Mouse (Mus musculus): ENCODE measurements around the gene Ndufab1.

Gene Ndufab1

DNA sequence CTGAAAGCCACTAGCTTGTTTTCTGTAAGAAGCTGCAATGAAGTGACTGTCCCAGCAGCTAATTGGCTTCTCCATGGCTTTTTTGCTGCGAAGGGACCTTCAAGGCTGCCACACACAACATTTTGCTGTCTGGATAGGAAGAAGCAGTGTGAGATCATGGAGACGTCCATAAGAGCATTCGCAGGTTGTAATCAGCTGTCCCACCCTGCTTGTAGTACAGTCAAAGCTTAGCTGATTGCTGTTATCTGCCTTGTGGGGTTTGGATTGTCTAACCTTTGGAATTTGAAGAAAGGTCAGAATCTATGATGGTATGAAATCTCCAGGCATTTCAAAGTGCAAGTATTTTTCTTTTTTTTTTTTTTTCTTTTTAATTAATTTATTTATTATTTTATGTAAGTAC is 27.3 kb downstream of the Ndufab1 start:
- intact Hi-C loops (cut with DNase I) = no loop called here

DNA sequence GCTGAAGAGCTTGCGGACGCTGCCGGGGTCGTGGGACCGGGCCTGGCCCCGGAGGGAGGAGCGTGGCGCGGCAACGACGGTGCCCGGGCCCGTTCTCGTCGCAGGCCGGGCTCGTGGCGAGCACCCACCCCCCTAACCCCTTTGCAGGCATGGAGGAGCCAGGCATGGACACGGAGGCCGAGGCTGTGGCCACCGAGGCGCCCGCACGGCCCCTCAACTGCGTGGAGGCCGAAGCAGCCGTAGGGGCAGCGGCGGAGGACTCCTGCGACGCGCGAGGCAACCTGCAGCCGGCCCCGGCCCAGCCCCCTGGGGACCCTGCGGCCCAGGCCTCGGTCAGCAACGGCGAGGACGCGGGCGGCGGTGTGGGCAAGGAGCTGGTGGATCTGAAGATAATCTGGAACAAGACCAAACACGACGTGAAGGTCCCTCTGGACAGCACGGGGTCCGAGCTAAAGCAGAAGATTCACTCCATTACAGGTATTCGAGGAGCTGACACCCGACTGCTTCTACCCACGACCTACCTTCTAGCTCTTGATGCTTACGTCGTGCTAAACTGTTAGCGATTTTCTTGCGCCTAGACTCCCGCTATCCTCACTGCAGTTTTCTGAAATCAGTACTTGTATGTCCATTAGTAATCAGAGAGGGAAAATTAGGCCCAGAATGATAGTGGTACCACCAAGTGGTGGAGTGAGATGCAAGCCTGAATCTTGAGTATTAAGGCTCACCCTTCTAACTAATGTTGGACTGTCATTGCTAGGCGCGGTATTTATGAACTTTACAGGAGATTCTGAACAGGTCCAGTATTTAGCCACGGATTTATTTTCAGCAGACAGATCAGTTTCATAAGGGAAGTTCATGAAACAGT is 33.9 kb downstream of the Ndufab1 start:
- intact Hi-C loops (cut with DNase I) = loop anchor here (2.0 kb wide), 1 partner anchor 55 kb away; no protein-coding TSS in a partner anchor

GRCm38 (mm10) chr7:122066945-122067516 is 34.7 kb downstream of the Ndufab1 start, which contains the start of the genes Ubfd1 and Ears2:
Gene Ubfd1, plus strand, starts transcription at chr7:122067175.
Gene Ears2, minus strand, starts transcription at chr7:122067263.
- intact Hi-C loops (cut with DNase I) = loop anchor here (2.0 kb wide), 1 partner anchor 54 kb away; no protein-coding TSS in a partner anchor

DNA sequence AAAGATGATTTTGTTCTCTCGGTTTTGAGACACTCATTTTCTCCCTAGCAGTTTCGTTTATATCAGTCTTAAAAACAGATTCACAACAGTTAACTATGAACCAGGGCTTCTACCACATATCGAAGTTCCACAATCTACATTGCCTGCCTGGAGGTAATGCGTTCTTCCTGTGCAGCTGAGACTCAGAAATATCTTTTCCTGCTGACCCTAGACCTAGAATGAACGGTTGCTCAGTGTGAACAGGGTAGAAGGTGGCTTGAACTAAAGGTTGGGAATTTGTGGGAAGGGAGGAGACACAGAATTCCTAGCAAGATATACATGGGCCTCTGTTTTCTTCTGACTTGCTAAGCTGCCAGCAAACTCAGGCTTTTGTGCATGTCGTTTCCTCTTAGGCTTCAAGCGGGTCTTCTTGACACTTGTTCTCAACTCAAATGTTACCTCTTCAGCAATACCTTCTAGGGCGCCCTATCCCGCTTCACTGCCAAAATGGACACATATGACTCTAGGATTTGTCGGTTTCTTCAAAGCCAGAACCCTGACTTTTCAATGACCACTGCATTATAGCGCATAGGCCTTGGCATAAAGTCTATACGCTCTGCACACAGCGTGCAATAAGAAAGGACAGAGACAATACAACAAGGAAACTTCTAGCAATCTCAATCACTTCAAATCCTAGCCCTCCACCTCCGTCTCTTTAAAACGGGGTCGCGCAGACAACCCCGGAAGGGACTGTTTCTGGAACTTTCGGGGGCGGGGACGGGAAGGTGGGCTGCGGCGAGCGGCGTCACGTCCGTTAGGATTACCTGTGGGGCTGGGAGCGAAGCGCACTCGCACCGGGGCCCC is 35.4 kb downstream of the Ndufab1 start:
- intact Hi-C loops (cut with DNase I) = loop anchor here (2.0 kb wide), 1 partner anchor 54 kb away; no protein-coding TSS in a partner anchor

- intact Hi-C loops (cut with DNase I) = loop anchor here (2.0 kb wide), 1 partner anchor 53 kb away; no protein-coding TSS in a partner anchor
Measured at GRCm38 (mm10) chr7:122065656-122066055, 36.0 kb downstream of the Ndufab1 start.

DNA sequence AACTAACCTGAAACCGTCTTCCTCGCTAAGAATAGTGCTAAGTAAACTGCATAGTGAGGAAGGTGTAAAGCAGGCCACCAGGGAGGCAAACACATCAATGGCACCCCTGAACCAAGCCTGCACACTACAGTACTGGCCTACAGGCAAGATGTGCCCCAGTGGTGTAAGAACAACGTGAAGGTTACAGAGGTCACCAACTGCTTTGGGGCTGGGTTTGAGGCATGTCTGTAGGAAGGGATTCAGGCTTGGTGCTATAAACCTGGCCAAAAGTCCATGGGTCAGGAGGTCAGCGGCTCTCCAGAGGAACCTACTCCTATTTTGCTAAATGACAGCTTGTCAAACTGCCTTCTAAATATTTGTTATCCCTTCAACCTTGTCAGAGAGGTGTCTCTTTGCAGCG is 45.1 kb downstream of the Ndufab1 start:
- intact Hi-C loops (cut with DNase I) = no loop called here

- intact Hi-C loops (cut with DNase I) = no loop called here
Measured at GRCm38 (mm10) chr7:122050834-122051233, 50.9 kb downstream of the Ndufab1 start.

GRCm38 (mm10) chr7:122048191-122048590 is 53.5 kb downstream of the Ndufab1 start:
- intact Hi-C loops (cut with DNase I) = no loop called here

DNA sequence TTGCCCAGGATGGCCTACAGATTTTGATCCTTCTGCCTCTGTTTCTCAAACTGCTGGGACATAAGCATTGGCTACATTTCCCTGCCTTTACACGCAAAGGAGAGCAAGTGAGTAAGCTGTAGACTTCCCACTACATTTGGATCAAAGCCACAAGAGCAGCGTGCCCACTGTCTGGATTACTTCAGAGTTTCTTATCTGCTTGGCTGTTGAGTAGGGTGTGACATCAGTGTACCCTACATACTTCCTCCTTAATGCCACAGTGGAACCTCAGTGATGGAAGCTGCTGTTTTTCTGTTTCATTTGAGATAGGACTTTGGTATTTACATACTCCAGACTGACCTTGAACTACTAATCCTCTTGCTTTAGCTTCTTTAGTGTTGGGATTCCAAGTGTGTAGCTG is 54.9 kb downstream of the Ndufab1 start:
- intact Hi-C loops (cut with DNase I) = no loop called here

DNA sequence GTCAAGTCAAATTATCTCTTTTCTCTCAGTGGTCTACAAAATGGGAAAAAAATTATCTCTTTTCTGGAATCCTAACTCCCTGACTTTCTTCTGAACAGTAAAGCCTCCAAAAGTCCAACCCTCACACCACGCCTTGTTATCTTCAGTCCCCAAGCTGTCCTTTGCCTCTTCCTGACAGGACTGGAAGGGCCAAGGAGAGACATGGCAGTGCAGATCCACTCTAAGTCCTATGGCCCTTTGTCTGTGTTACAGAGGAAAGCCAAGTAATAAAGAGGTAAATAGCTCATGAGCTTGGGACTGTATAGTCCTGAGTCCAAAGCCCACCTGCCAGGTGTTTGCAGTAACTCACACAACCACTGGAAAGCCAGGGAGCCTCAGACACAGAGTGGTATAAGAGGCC is 56.0 kb downstream of the Ndufab1 start:
- intact Hi-C loops (cut with DNase I) = no loop called here

GRCm38 (mm10) chr7:122045181-122045634 is 56.5 kb downstream of the Ndufab1 start:
- intact Hi-C loops (cut with DNase I) = no loop called here

DNA sequence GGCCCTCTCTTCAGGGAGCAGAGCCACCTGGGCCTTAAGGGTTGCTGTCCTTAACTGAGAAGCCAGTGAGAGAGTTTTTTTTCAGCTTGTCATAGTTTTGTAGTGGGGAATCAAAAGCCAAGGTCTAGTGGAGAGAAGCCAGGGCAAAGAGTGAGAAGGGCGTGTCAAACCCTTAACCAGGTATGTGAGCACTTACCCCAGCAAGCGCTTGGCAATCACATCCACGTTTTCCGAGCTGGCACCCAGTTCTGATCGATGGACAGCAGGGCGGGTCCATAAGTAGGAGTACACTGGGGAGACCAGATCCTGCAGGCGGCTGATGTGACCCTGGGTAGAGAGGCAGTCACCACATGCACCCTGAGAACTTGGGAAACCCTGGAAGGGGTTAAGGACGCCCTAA is 57.6 kb downstream of the Ndufab1 start:
- intact Hi-C loops (cut with DNase I) = loop anchor here (5.0 kb wide), 1 partner anchor 52 kb away; no protein-coding TSS in a partner anchor

Data from adrenal gland (tissue).